Mouse (Mus musculus): ENCODE data around the gene Tut7.

DNA sequence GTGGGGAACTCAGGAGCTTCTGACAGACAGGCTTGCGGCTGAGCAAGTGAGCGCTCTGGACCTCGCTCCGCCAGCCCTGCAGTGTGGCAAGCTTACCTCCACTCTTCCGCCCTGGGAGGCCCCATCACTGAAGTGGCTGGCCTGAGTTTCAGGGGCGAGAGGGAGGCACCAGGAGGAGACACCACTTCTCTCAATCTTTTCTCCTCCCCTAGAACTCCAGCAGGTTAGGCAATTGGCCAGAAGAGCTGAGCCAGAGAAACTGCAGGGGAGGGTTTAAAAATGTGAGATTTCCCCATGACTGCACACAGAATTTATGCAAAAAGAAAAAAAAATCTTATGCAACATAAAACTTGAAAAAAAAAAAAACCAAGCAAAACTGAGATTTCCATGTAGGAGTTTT lies 21.9 kb downstream of the Tut7 start:
- TF ChIP-seq POLR2A (IDR thresholded peaks at IDR 0.05; ENCODE audit: insufficient read length, low read depth), result no peak
- no peak for TF ChIP-seq TCF3 (IDR thresholded peaks at IDR 0.05; ENCODE audit: insufficient read length, low read depth)

Measured in myocyte (in vitro differentiated cells).